Mouse (Mus musculus): ENCODE measurements around the gene Cep57l1. TPM values are rescaled to one million over a fixed set of nuclear protein-coding genes. Genes with fewer than 3 reads are reported as not detected.

Cep57l1 gene
- polyA plus RNA-seq (2015; fragmentation: Nextera tagmentation; extraction: Ambion mirVana) = 14.7 and 14.9 TPM in 2 replicates

DNA sequence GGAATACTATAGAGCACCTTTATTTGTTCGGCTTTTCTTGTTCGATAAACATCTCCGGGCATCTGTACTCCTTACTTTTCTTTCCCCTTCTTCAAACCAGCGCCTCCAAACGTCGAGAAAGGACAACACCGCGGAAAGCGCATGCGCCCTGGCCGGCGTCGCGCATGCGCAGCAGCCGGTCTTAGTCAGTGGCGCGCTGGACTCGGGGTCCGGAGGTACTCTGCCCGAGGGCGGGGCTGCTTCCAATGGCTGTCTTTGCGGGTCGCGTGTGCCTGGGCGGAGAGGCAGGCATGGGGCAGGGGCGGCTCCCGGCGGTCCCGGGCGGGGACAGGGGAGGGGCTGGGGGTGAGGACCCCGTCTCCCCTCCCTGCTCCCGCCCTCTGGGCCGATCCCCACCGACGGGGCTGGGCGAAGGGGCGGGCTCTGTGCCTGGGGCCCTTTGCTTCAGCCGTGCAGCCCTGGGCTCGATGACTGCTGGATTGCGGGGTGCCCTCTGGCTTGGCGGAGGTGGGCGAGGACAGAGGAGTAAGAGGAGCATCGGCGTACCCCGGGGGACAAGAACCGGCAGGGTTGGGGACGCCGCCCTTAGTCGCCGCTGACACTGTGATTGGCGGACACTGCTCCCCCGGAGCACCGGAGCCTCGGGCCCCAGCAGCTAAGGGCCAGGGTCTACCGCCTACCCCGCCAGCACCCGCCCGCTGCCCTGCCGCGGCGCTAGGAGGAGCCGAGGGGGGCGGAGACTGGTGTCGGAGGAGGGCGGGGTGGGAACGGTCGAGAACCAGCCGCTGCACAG, at the start of gene Cep57l1, which contains the start of gene Sesn1:
TSS of gene Cep57l1 (minus strand) at position 101 of the 793 bp plus-strand sequence.
TSS of gene Sesn1 (plus strand) at position 165 of the 793 bp plus-strand sequence.
- Histone ChIP-seq H3K9ac (peak within 1 kb of the TSS; percentile 84), H3K9me3 (no peaks in the 10 kb centered on the region)
- under 1% methylated on average over 69 of the region's 69 CpGs for WGBS

GRCm38 (mm10) chr10:41848721-41849120, 39.0 kb upstream of the Cep57l1 start:
- no peak overlapping the region for H3K4me2 ChIP-seq
- no peak overlapping the region for H3K4me3 ChIP-seq
- H3K36me3 ChIP-seq = no peaks in the 10 kb centered on the region
- ATAC-seq (ENCODE audit: low FRiP score, low read depth) = no peak
- no peaks in the 10 kb centered on the region for H3K27me3 ChIP-seq
- H3K9ac ChIP-seq = no peak overlapping the region
- no peaks in the 10 kb centered on the region for H3K4me1 ChIP-seq (replicated peaks)
- H3K9me3 ChIP-seq = no peaks in the 10 kb centered on the region
- WGBS = 89% methylated on average over 2 of the region's 2 CpGs
- H3K27ac ChIP-seq (replicated peaks) = no peak overlapping the region

More for the DNA sequence above, at the start of gene Cep57l1, which contains the start of gene Sesn1:
- ATAC-seq (ENCODE audit: low FRiP score, low read depth) = peak; percentile 96
- no peaks in the 10 kb centered on the region for H3K36me3 ChIP-seq
- peak within 1 kb of the TSS; percentile 81 for H3K4me2 ChIP-seq
- no peaks in the 10 kb centered on the region for H3K27me3 ChIP-seq
- H3K4me1 ChIP-seq (replicated peaks) = peaks cover 40% of the 10 kb centered on the region
- H3K27ac ChIP-seq (replicated peaks) = peak within 1 kb of the TSS; percentile 96
- peak within 1 kb of the TSS; percentile 77 for H3K4me3 ChIP-seq

- Histone ChIP-seq H3K27me3 (no peaks in the 10 kb centered on the region), H3K4me2 (no peak overlapping the region), H3K4me3 (no peak overlapping the region), H3K9me3 (no peaks in the 10 kb centered on the region), H3K27ac (replicated peaks) (no peak overlapping the region), H3K36me3 (no peaks in the 10 kb centered on the region), H3K4me1 (replicated peaks) (no peaks in the 10 kb centered on the region), H3K9ac (no peak overlapping the region)
- WGBS = 96% methylated on average over 8 of the region's 8 CpGs
- ATAC-seq (ENCODE audit: low FRiP score, low read depth) = no peak
Observed at GRCm38 (mm10) chr10:41847737-41848136, 38.1 kb upstream of the Cep57l1 start.

DNA sequence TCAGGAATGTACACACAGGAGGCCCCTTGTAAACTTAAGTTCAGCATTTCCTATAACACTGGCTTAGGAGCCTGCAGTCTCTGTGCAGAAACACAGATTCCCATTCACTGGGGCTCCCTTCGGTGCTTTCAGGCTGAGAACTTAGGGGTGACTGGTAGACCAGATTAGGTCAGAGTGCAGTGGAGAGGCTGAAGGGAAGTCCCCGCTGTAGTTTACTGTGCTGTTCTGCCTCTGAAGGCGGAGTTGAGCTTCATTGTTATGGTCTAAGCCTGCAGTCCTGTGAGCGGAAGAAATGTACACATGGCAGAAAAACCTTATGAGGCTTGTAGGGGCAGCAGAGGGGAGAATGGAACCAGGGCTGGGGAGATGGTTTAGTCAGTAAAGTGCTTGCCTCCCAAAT, 29.2 kb upstream of the Cep57l1 start:
- Histone ChIP-seq H3K27me3 (no peaks in the 10 kb centered on the region), H3K4me3 (no peak overlapping the region), H3K27ac (replicated peaks) (no peak overlapping the region), H3K9ac (no peak overlapping the region), H3K36me3 (0 out of 2 replicates have a peak, but pooled peaks cover 3% of the 10 kb centered on the region), H3K4me1 (replicated peaks) (peaks cover 5% of the 10 kb centered on the region; the same call in 1 of the 2 replicates), H3K4me2 (no peak overlapping the region), H3K9me3 (no peaks in the 10 kb centered on the region)
- ATAC-seq (ENCODE audit: low FRiP score, low read depth) = no peak
- WGBS = 90% methylated on average over 4 of the region's 4 CpGs

- Histone ChIP-seq H3K4me2 (no peak overlapping the region), H3K9ac (no peak overlapping the region), H3K4me3 (no peak overlapping the region), H3K36me3 (0 out of 2 replicates have a peak, but pooled peaks cover 3% of the 10 kb centered on the region), H3K27ac (replicated peaks) (no peak overlapping the region), H3K4me1 (replicated peaks) (peaks cover 9% of the 10 kb centered on the region), H3K27me3 (no peaks in the 10 kb centered on the region), H3K9me3 (no peaks in the 10 kb centered on the region)
- WGBS = 84% methylated on average over 2 of the region's 2 CpGs
- no peak for ATAC-seq (ENCODE audit: low FRiP score, low read depth)
Observed at GRCm38 (mm10) chr10:41834131-41834530, 24.5 kb upstream of the Cep57l1 start.

DNA sequence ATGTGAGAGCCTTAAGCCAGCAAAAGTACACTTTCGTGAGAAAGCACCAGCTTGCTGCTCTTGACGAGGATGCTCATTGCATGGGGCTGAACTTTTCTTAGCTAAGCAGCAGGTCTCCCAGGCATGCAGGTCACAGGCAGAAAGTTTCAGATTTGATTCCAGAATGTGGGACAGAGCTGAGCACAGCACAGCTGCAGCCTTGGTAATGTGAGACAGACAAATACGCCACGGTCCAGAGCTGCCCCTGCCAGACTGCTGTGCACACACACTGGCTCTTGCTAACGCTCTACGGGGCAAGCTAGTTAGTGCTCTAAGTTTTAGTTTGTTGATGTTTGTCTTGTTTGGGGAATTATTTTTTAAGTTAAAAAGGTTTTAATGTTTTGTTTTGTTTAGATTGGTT, 22.5 kb upstream of the Cep57l1 start:
- H3K4me1 ChIP-seq (replicated peaks) = peaks cover 9% of the 10 kb centered on the region
- 71% methylated on average over 6 of the region's 6 CpGs for WGBS
- no peaks in the 10 kb centered on the region for H3K9me3 ChIP-seq
- no peak overlapping the region for H3K9ac ChIP-seq
- no peak overlapping the region for H3K4me3 ChIP-seq
- 0 out of 2 replicates have a peak, but pooled peaks cover 3% of the 10 kb centered on the region for H3K36me3 ChIP-seq
- no peak overlapping the region for H3K27ac ChIP-seq (replicated peaks)
- no peaks in the 10 kb centered on the region for H3K27me3 ChIP-seq
- no peak overlapping the region for H3K4me2 ChIP-seq
- no peak for ATAC-seq (ENCODE audit: low FRiP score, low read depth)

DNA sequence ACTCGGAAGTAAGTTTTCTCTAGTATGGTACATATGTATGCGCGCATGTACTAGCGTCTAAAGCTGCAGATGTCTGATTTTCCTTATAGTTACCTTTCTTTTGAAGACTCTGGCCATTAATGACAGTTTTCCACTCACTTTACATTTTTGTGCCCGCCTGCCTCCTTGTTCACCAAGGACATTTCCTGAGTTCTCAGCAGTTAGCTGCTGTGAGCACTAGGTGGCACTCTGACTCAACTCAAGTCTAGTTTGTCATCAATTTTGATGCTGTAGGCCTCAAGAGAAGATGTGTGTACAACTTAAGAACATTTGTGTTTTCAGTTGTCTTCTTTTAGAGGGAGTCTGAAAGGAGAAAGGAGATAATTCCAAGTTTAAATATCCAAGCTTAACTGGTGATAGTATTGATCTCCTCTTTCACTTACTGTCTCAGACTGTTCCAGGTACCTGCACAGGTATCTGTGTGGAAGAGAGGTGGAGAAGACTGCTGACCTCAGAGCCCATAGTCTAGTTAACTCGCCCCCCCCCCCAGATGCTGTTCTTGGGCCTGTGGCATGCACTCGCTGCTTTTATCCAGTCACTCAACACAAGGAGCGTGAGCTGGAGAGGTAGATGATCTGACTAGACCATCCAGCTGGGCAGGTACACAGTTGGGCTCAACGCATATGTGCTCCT, 21.3 kb upstream of the Cep57l1 start:
- H3K9ac ChIP-seq = no peak overlapping the region
- peaks cover 9% of the 10 kb centered on the region for H3K4me1 ChIP-seq (replicated peaks)
- peak; percentile 19 for ATAC-seq (ENCODE audit: low FRiP score, low read depth)
- H3K27me3 ChIP-seq = no peaks in the 10 kb centered on the region
- no peaks in the 10 kb centered on the region for H3K36me3 ChIP-seq
- no peaks in the 10 kb centered on the region for H3K9me3 ChIP-seq
- no peak overlapping the region for H3K27ac ChIP-seq (replicated peaks)
- no peak overlapping the region for H3K4me3 ChIP-seq
- H3K4me2 ChIP-seq = no peak overlapping the region
- WGBS = 55% methylated on average over 9 of the region's 9 CpGs

GRCm38 (mm10) chr10:41830445-41830844, 20.8 kb upstream of the Cep57l1 start:
- Histone ChIP-seq H3K27me3 (no peaks in the 10 kb centered on the region), H3K9ac (no peak overlapping the region), H3K4me2 (no peak overlapping the region), H3K27ac (replicated peaks) (no peak overlapping the region), H3K4me3 (no peak overlapping the region), H3K4me1 (replicated peaks) (peaks cover 9% of the 10 kb centered on the region), H3K36me3 (no peaks in the 10 kb centered on the region), H3K9me3 (no peaks in the 10 kb centered on the region)
- 64% methylated on average over 4 of the region's 4 CpGs for WGBS
- ATAC-seq (ENCODE audit: low FRiP score, low read depth) = no peak

DNA sequence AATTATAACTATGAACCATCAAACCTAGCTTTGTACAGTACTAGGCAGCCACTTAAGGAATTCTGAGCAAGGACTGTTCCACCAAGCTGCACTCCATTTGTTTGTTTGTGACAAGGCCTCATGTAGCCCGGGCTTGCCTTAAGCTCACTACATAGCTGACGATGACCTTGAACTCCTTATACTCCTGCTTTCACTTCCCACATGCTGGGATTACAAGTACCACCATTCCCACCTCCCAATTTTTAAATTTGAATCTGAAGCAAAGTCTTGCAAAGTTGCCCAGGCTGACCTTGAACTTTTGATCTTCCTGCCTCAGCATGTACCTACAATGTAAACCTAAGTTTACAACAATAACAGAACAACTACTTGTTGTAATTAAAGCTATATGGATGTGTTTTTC, 20.3 kb upstream of the Cep57l1 start:
- WGBS = 89% methylated on average over 2 of the region's 2 CpGs
- no peaks in the 10 kb centered on the region for H3K9me3 ChIP-seq
- H3K27me3 ChIP-seq = no peaks in the 10 kb centered on the region
- H3K9ac ChIP-seq = no peak overlapping the region
- H3K4me1 ChIP-seq (replicated peaks) = peaks cover 7% of the 10 kb centered on the region
- H3K36me3 ChIP-seq = no peaks in the 10 kb centered on the region
- no peak overlapping the region for H3K4me3 ChIP-seq
- no peak overlapping the region for H3K4me2 ChIP-seq
- ATAC-seq (ENCODE audit: low FRiP score, low read depth) = no peak
- no peak overlapping the region for H3K27ac ChIP-seq (replicated peaks)

GRCm38 (mm10) chr10:41829191-41829590, 19.5 kb upstream of the Cep57l1 start:
- WGBS = 79% methylated on average over 5 of the region's 5 CpGs
- no peaks in the 10 kb centered on the region for H3K9me3 ChIP-seq
- H3K27me3 ChIP-seq = no peaks in the 10 kb centered on the region
- no peak overlapping the region for H3K9ac ChIP-seq
- no peak overlapping the region for H3K4me2 ChIP-seq
- no peak overlapping the region for H3K4me3 ChIP-seq
- H3K27ac ChIP-seq (replicated peaks) = no peak overlapping the region
- no peak for ATAC-seq (ENCODE audit: low FRiP score, low read depth)
- H3K36me3 ChIP-seq = no peaks in the 10 kb centered on the region
- peaks cover 3% of the 10 kb centered on the region; the same call in 1 of the 2 replicates for H3K4me1 ChIP-seq (replicated peaks)

GRCm38 (mm10) chr10:41827784-41828183, 18.1 kb upstream of the Cep57l1 start:
- H3K4me3 ChIP-seq = no peak overlapping the region
- no peaks in the 10 kb centered on the region for H3K27me3 ChIP-seq
- WGBS = 92% methylated on average over 4 of the region's 4 CpGs
- no peak overlapping the region for H3K9ac ChIP-seq
- no peak for ATAC-seq (ENCODE audit: low FRiP score, low read depth)
- H3K4me1 ChIP-seq (replicated peaks) = peaks cover 3% of the 10 kb centered on the region; the same call in 1 of the 2 replicates
- H3K9me3 ChIP-seq = no peaks in the 10 kb centered on the region
- H3K36me3 ChIP-seq = no peaks in the 10 kb centered on the region
- no peak overlapping the region for H3K27ac ChIP-seq (replicated peaks)
- H3K4me2 ChIP-seq = no peak overlapping the region

DNA sequence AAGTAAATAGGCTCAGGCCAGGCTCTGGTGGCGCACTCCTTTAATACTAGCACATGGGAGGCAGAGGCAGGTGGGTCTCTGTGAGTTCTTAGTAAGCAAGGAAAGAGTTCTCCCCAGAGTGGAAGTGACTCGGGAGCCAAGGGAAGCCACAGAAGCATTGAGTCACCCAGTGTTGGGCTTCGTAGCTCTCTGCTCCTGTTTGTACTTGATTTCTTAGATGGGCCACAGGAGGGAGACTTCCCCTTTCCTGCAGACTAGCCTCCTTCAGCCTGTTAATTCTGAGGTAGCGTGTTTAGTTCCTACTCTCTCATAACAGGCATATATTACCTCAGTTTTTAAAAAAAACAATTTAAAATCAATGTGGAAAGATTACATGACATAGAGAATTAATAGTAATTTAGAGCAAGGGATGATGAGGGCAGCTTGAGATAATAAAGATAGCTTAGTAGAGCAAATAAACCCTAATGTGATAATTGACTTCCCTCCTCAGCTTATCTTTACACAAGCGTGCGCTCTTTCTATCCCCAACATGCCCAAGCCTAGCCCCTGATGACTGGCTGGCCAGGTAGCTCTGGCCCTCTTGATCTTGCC, 16.9 kb upstream of the Cep57l1 start:
- WGBS = 91% methylated on average over 6 of the region's 6 CpGs
- Histone ChIP-seq H3K4me1 (replicated peaks) (peaks cover 3% of the 10 kb centered on the region; the same call in 1 of the 2 replicates), H3K27ac (replicated peaks) (no peak overlapping the region), H3K27me3 (no peaks in the 10 kb centered on the region), H3K4me3 (no peak overlapping the region), H3K9ac (no peak overlapping the region), H3K4me2 (no peak overlapping the region), H3K9me3 (no peaks in the 10 kb centered on the region), H3K36me3 (no peaks in the 10 kb centered on the region)
- no peak for ATAC-seq (ENCODE audit: low FRiP score, low read depth)
